Mouse (Mus musculus) heart, embryonic 15.5 days (tissue): ENCODE results near the gene Iqcc. TPM values are rescaled to one million over a fixed set of nuclear protein-coding genes. Genes with fewer than 3 reads are reported as not detected.

Experiments used
- ATAC-seq: fragments of 200-750 bp; cut with Nextera tagmentation; replicated peaks from 2 replicates; pipeline ENCODE4 v1.8.0; 2017; ENCODE audit warnings: low read depth, moderate TSS enrichment; ENCODE audit not compliant: insufficient number of reproducible peaks, insufficient read depth, low FRiP score
- H3K27ac ChIP-seq: fragments of 300-500 bp; sonication (generic); 2 replicates; pipeline ENCODE4 v1.5.1; 2015; ENCODE audit warnings: mild to moderate bottlenecking, inconsistent platforms
- H3K27me3 ChIP-seq: fragments of 300-500 bp; sonication (generic); 2 replicates; pipeline ENCODE4 v1.6.1; 2015; ENCODE audit warnings: inconsistent platforms
- H3K36me3 ChIP-seq: fragments of 300-500 bp; sonication (generic); 2 replicates; pipeline ENCODE4 v1.6.1; 2015; ENCODE audit warnings: mild to moderate bottlenecking, inconsistent platforms
- H3K4me1 ChIP-seq: fragments of 300-500 bp; sonication (generic); replicated peaks from 2 replicates; pipeline ENCODE4 v1.6.1; 2015; ENCODE audit warnings: inconsistent platforms
- H3K4me2 ChIP-seq: fragments of 300-500 bp; sonication (generic); 2 replicates; pipeline ENCODE4 v1.6.1; 2015; ENCODE audit warnings: inconsistent platforms, mild to moderate bottlenecking, moderate library complexity
- H3K4me3 ChIP-seq: fragments of 300-500 bp; sonication (generic); 2 replicates; pipeline ENCODE4 v1.5.1; 2015; ENCODE audit warnings: mild to moderate bottlenecking, inconsistent platforms
- H3K9ac ChIP-seq: fragments of 300-500 bp; sonication (generic); 2 replicates; pipeline ENCODE4 v1.6.1; 2015; ENCODE audit warnings: mild to moderate bottlenecking, inconsistent platforms
- H3K9me3 ChIP-seq: fragments of 300-500 bp; sonication (generic); replicated peaks from 2 replicates; pipeline ENCODE4 v1.6.1; 2016; ENCODE audit warnings: inconsistent platforms
- WGBS: fragments of 180-500 bp; shearing (Covaris S2); methylation state at CpG from one replicate; pipeline ENCODE4 v1.1.7; 2015; ENCODE audit warnings: mixed read lengths; 5-methylcytosine and 5-hydroxymethylcytosine counted together
- polyA plus RNA-seq: library from polyadenylated mRNA; unstranded; fragments of >200 nt; fragmentation: Nextera tagmentation; extraction: Ambion mirVana; gene quantifications from 2 replicates; pipeline ENCODE4 v1.2.1, GENCODE M21; 2015

Iqcc gene
- polyA plus RNA-seq, 1 experiment from 2014 or later = 19.0 TPM

- Histone ChIP-seq H3K9ac (peak within 1 kb of the TSS; percentile 91), H3K27ac (peak within 1 kb of the TSS; percentile 82), H3K4me3 (peak within 1 kb of the TSS; percentile 96), H3K9me3 (no peaks in the 10 kb centered on the region), H3K27me3 (no peaks in the 10 kb centered on the region), H3K4me2 (peak within 1 kb of the TSS; percentile 85), H3K4me1 (peaks cover 26% of the 10 kb centered on the region), H3K36me3 (peaks cover 41% of the 10 kb centered on the region)
- WGBS = under 1% methylated on average over 74 of the region's 74 CpGs
- ATAC-seq = peak; percentile 87
Measured at GRCm38 (mm10) chr4:129600233-129601158, 18.4 kb downstream of the Iqcc start, which contains the start of the genes Eif3i and Tmem234. Gene Eif3i (minus strand): TSS chr4:129600648. Gene Tmem234 (plus strand): TSS chr4:129600668.

GRCm38 (mm10) chr4:129588865-129589264 lies 30.0 kb downstream of the Iqcc start:
- H3K27me3 ChIP-seq = no peaks in the 10 kb centered on the region
- no peak overlapping the region for H3K9ac ChIP-seq
- WGBS = 55% methylated on average over 4 of the region's 4 CpGs
- H3K36me3 ChIP-seq = peaks cover 30% of the 10 kb centered on the region
- H3K4me1 ChIP-seq = peaks cover 13% of the 10 kb centered on the region
- H3K4me2 ChIP-seq = no peak overlapping the region
- H3K9me3 ChIP-seq = no peaks in the 10 kb centered on the region
- no peak overlapping the region for H3K27ac ChIP-seq
- ATAC-seq = no peak
- H3K4me3 ChIP-seq = no peak overlapping the region

GRCm38 (mm10) chr4:129586943-129587342 lies 32.0 kb downstream of the Iqcc start:
- Histone ChIP-seq H3K4me3 (no peak overlapping the region), H3K9me3 (no peaks in the 10 kb centered on the region), H3K27me3 (no peaks in the 10 kb centered on the region), H3K4me2 (no peak overlapping the region), H3K9ac (no peak overlapping the region), H3K4me1 (peaks cover 13% of the 10 kb centered on the region), H3K27ac (no peak overlapping the region), H3K36me3 (peaks cover 13% of the 10 kb centered on the region)
- ATAC-seq = no peak
- WGBS = 54% methylated on average over 1 of the region's 1 CpGs

GRCm38 (mm10) chr4:129585773-129586172 lies 33.1 kb downstream of the Iqcc start:
- peak overlapping the region; percentile 88 for H3K4me2 ChIP-seq
- no peak for ATAC-seq
- no peaks in the 10 kb centered on the region for H3K27me3 ChIP-seq
- no peak overlapping the region for H3K9ac ChIP-seq
- peaks cover 2% of the 10 kb centered on the region; the same call in 1 of the 2 replicates for H3K36me3 ChIP-seq
- peaks cover 13% of the 10 kb centered on the region for H3K4me1 ChIP-seq
- H3K27ac ChIP-seq = 0 out of 2 replicates have a peak overlapping the region, but pooled peaks have one; percentile 70
- 79% methylated on average over 9 of the region's 9 CpGs for WGBS
- no peaks in the 10 kb centered on the region for H3K9me3 ChIP-seq
- no peak overlapping the region; the same call in 1 of the 2 replicates for H3K4me3 ChIP-seq

- peak; percentile 71 for ATAC-seq
- Histone ChIP-seq H3K9me3 (no peaks in the 10 kb centered on the region), H3K36me3 (no peaks in the 10 kb centered on the region), H3K9ac (peak overlapping the region; percentile 58), H3K27me3 (no peaks in the 10 kb centered on the region), H3K4me2 (peak overlapping the region; percentile 88), H3K4me3 (peak overlapping the region; percentile 58), H3K27ac (peak overlapping the region; percentile 70), H3K4me1 (peaks cover 16% of the 10 kb centered on the region)
- WGBS = 3% methylated on average over 36 of the region's 36 CpGs
Measured at GRCm38 (mm10) chr4:129584884-129585608, 33.9 kb downstream of the Iqcc start.

- peak overlapping the region; percentile 88 for H3K4me2 ChIP-seq
- H3K4me3 ChIP-seq = peak overlapping the region; percentile 58
- no peaks in the 10 kb centered on the region for H3K9me3 ChIP-seq
- peaks cover 16% of the 10 kb centered on the region for H3K4me1 ChIP-seq
- peak overlapping the region; percentile 70 for H3K27ac ChIP-seq
- H3K36me3 ChIP-seq = no peaks in the 10 kb centered on the region
- ATAC-seq = no peak
- H3K27me3 ChIP-seq = no peaks in the 10 kb centered on the region
- H3K9ac ChIP-seq = peak overlapping the region; percentile 58; the same call in 1 of the 2 replicates
- 58% methylated on average over 1 of the region's 1 CpGs for WGBS
Measured at GRCm38 (mm10) chr4:129584370-129584769, 34.5 kb downstream of the Iqcc start.

- Histone ChIP-seq H3K27me3 (no peaks in the 10 kb centered on the region), H3K4me3 (no peak overlapping the region), H3K9ac (no peak overlapping the region), H3K36me3 (no peaks in the 10 kb centered on the region), H3K27ac (no peak overlapping the region), H3K9me3 (no peaks in the 10 kb centered on the region), H3K4me1 (peaks cover 16% of the 10 kb centered on the region), H3K4me2 (no peak overlapping the region)
- WGBS = 79% methylated on average over 1 of the region's 1 CpGs
- ATAC-seq = no peak
Measured at GRCm38 (mm10) chr4:129582251-129582650, 36.6 kb downstream of the Iqcc start.

- H3K4me1 ChIP-seq = peaks cover 17% of the 10 kb centered on the region
- no peak overlapping the region for H3K4me3 ChIP-seq
- peak overlapping the region; percentile 62 for H3K27ac ChIP-seq
- H3K4me2 ChIP-seq = no peak overlapping the region
- H3K9ac ChIP-seq = no peak overlapping the region
- WGBS = 67% methylated on average over 7 of the region's 7 CpGs
- no peaks in the 10 kb centered on the region for H3K9me3 ChIP-seq
- no peaks in the 10 kb centered on the region for H3K27me3 ChIP-seq
- no peak for ATAC-seq
- H3K36me3 ChIP-seq = no peaks in the 10 kb centered on the region
Measured at GRCm38 (mm10) chr4:129580347-129580746, 38.6 kb downstream of the Iqcc start.

GRCm38 (mm10) chr4:129578466-129578865 lies 40.4 kb downstream of the Iqcc start, which contains the start of gene Fam167b:
Gene Fam167b (minus strand): TSS chr4:129578549.
- Histone ChIP-seq H3K4me3 (peak within 1 kb of the TSS; percentile 12), H3K27me3 (no peaks in the 10 kb centered on the region), H3K4me1 (peaks cover 10% of the 10 kb centered on the region), H3K9me3 (no peaks in the 10 kb centered on the region), H3K36me3 (no peaks in the 10 kb centered on the region), H3K9ac (no peak within 1 kb of the TSS), H3K27ac (peak within 1 kb of the TSS; percentile 69), H3K4me2 (peak within 1 kb of the TSS; percentile 34)
- no peak for ATAC-seq
- 61% methylated on average over 5 of the region's 5 CpGs for WGBS

- no peak for ATAC-seq
- peaks cover 13% of the 10 kb centered on the region for H3K4me1 ChIP-seq
- 0 out of 2 replicates have a peak overlapping the region, but pooled peaks have one; percentile 34 for H3K4me2 ChIP-seq
- H3K4me3 ChIP-seq = no peak overlapping the region
- no peak overlapping the region for H3K9ac ChIP-seq
- no peaks in the 10 kb centered on the region for H3K27me3 ChIP-seq
- 70% methylated on average over 7 of the region's 7 CpGs for WGBS
- no peaks in the 10 kb centered on the region for H3K9me3 ChIP-seq
- H3K36me3 ChIP-seq = no peaks in the 10 kb centered on the region
- peak overlapping the region; percentile 69 for H3K27ac ChIP-seq
Measured at GRCm38 (mm10) chr4:129577688-129578087, 41.2 kb downstream of the Iqcc start.
